Mouse (Mus musculus): ENCODE results near the gene Nfu1.

DNA sequence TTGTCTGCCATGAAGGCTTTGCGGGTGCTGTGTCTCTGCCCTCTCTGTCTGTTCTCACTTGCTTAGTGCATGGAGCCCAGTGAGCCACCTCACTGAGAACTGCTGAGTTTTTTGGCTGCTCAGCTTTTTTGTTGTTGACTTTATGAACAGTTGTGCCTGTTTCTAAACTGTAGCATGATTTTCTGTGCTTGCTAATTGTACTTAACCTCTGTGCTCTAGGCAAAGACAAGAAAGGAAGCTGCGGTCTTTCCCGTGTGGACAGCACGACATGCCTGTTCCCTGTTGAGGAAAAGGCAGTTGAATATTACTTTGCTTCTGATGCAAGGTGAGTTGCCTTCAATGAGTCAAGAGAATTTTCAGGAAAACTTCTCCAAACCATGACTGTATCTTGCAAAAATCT is 54.5 kb downstream of the Nfu1 start:
- TF ChIP-seq CTCF (IDR thresholded peaks at IDR 0.05; ENCODE audit: low read depth) (no peak), EP300 (optimal IDR thresholded peaks at IDR 0.05) (no peak)

Measured in stomach, postnatal 0 days (tissue).